Mouse (Mus musculus): Measurements from ENCODE around the gene Lrrn4.
A peak's percentile ranks its signal among the peaks of the same experiment; 100 is the strongest.

The Lrrn4 gene

DNA sequence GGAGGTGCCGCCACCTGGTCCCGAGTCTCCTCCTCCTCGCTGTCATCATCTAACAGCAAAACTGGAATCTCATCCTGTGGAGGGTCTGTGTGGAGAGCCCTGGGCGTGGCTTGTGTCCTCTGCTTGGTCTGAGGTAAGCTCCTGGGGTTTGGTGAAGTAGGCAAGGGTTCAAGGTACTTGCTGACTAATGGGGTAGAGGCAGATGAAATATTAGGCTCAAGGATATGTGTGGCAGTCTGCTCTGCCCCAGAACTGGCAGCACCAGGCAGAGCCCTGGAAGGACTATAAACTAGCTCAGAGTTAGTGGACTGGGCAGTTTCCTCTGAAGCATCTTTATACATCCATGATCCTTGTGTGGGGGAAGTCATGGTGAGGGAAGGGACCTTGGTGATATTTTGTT, 10.4 kb downstream of the Lrrn4 start:
- no peak for DNase-seq (ENCODE audit: low read depth, low spot score)

DNA sequence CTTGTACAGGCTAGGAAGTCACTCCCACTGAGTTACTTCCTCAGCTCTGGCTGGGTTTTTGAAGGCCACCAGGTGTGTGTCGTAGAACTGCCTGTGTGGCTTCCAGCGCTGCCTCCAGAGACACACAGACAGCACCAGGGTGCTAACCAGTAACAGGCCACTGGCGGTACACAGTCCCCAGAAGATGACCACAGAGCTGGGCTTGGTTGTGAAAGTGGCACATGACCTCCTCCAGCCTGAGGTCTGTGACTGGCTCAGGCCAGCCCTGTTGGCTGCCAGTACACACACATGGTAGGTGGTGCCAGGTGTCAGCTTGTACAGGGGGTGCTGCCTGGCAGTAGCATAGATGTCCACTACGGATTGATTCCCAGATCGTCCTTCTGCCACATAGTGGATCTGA, 11.0 kb downstream of the Lrrn4 start:
- DNase-seq (ENCODE audit: low read depth, low spot score): no peak

DNA sequence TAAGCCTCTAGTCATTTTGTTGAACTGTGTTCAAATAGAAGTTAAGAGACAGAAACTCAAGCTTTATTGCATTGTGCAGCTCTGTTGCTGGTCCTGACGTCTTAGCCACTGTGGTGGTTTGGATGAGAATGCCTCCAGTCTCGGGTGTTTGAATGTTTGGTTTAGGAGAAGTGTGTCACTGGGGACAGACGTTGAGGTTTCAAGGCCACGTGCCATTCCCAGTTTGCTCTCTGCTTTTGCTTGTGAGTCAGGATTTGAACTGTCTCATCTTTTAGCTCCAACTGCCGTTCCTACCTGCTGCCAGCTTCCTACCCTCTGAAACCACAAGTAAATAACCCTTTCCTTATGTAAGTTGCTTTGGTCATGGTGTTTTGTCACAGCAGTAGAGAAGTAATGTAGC, 13.2 kb downstream of the Lrrn4 start:
- no peak for DNase-seq (ENCODE audit: low read depth, low spot score)

DNA sequence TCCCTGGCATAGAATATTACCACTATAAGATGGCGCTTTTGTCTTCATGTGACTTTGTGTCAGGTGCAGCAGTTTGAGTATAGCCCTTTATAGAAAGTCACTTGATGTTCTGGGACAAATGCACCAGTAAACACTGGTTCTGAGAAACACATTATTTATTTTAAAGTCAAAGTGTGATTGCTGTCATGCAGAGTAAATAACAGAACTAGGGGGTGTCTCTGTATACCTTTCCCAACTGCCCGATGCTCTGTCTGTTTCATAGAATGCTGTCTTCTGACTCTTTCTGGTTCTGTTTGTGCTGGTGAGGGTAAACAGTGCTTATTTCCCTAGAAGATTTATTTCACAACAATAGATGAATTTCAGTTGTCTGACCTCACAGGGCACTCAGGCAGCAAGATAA, 17.4 kb downstream of the Lrrn4 start:
- no peak for DNase-seq (ENCODE audit: low read depth, low spot score)

DNA sequence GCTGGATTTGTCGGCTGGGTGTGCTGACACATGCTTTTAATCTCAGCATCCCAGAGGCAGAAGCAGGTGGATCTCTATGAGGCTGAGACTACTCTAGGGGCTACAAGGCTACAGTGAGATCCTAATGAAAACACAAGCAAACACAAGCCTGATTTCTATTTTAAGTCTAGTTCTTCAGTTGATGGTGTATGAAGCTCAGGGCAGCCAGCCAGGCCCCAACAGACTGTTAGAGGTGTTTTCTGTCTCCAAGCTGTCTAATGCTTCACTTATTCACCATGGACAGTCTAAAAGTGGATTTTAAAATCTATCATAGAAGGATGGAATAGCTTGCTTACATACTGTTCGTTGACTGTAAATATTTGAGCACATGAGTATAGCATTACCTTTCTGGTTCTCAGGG, 19.2 kb downstream of the Lrrn4 start:
- DNase-seq (ENCODE audit: low read depth, low spot score): no peak

DNA sequence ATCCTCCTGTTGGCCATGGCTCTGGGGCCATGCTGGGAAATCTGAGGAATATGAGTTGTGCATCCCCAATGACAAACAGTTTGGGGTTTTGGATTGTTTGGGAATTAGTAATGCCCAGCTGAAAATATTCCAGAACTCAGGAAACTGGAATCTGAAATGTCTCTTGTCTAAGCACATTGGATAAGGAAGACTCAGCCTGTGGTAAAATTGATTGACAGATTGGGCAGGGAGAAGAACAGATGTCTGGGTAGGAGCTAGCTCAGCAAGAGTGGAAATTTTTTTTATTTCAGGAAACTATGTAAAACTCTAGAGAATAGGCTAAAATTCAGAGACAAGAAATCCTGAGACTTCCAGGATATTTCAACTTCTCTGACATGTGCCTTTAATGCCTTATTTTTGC, 20.3 kb downstream of the Lrrn4 start:
- no peak for DNase-seq (ENCODE audit: low read depth, low spot score)

DNA sequence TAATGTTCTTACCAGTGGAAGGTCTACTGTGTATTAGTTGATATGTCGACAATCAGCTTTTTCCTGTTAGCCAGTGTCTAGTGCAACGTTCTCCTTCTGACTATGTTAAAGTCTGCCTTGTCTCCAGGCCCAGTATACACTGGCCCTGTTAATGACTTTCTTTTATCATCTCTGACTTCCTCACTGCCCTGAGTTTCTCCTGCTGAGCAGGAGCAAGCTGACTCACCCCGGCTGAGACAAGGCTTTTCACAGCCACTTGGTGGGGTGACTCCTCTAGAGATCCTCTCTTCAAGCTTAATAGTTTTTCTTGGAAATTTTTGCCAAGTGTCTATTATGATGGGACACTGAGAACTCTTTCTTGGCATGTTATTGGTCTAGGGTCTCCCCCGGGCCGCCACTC, 24.4 kb downstream of the Lrrn4 start:
- DNase-seq (ENCODE audit: low read depth, low spot score): no peak

DNA sequence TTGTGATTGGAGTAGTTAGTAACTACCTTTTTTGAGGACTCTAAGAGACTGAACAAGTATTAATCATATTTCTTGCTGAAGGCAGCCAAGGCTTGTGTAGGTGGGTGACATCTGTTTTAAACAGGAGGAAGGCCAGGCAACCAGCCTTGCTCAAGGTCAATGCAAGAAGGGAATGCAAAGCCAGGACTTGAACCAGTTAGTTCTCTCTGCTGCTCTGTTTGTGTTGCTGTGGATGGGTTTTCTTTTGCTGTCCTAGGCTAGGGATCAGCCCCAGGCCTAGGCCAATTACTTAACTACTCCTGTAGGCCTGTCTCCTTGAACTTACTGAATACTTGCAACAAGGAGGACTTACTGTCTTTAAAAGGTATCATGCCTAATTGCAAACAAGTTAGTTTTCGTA, 27.6 kb downstream of the Lrrn4 start:
- no peak for DNase-seq (ENCODE audit: low read depth, low spot score)

DNA sequence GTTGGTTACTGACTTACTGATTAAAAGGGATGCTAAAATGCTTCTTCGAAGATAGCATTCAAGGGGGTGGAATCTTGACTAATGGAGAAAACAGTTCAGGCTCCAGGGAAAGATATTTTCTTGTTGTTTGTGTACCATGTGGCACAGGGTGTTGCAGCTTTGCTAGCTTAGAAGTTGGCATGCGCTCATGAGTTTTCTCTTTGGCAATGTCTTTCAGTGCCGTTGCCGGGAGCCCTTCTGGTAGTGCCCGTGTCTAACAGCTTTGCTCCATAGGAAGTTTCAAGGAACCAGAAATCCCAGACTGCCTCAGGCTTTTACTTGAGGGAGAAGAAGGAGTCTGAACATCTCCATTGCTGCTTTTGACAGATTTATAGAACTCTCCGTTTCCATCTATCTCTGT, 31.6 kb downstream of the Lrrn4 start:
- DNase-seq (ENCODE audit: low read depth, low spot score): no peak

DNA sequence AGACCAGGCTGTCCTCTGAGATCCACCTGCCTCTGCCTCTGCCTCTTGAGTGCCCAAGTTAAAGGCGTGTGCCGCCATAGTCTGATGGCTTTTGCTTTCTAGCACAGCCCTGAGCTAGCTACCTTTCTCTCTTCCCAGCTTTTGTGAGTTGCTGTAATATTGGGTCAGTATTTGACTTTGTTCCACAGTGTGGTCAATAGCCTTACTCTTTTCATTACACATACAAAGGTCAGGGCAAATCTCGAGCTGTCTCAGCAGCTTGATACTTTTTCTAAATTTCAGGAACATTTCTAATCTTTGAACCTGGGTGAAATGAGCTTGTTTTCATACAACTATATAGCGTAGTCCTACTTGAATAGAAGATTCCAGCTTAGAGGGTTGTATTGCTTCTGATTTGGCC, 32.3 kb downstream of the Lrrn4 start:
- DNase-seq (ENCODE audit: low read depth, low spot score): no peak

DNA sequence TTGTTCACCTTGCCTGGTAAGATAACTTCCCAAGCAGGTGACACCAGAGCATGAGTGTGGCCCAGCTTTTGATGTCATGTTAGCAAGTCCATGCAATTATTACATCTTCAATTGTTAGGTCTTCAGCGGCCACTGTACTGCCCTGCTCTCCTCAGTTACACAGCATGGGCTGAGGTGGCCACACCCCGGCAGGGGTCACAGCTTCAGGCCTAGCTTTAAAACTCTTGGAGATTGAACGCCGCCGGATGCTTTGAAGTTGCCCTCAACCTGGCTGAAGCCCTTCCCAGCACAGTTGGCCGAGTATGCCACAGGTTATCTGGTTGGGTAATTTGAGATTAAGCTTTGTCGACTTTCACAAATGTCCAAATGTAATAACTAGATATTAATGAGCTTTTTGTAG, 33.1 kb downstream of the Lrrn4 start:
- DNase-seq (ENCODE audit: low read depth, low spot score): no peak

DNA sequence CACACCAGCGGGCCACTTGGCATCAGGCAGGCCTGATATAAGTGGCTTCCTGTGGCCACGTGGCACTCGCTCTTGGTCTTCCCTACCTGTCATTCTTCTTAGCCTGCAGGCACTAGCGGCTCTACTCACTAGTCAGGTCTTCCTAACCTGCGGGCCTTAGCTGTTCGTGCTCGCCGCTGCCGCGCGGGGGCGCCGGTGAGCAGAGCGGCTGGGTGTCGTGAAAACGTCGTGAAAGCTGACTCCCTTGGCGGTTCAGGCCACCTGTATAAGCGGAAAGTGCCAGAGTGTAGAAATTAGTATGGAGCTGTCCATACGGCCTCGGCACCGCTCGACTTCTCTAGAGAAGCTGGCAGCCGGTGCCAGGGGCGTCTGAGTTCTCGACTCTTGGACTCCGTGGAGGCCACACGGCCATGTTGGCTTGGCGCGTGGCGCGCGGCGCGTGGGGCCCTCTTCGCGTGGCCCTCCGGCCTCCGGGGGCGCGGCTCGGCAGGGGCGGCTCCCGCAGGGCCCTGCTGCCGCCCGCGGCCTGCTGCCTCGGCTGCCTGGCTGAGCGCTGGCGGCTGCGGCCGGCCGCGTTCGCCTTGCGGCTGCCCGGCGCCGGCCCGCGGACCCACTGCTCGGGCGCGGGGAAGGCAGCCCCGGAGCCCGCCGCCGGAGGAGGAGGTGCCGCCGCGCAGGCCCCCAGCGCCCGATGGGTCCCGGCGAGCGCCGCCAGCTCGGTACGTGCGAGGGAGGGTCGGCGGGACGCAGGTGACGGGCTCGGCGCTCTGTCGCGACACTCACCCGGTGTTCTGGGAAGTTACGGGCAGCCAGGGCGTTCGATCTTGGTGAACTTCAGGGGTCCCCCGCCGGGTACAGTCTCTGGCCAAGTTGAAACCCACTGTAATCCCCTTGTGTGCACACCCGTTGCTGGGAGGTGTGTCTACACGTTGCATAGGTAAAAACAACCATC, 34.0 kb downstream of the Lrrn4 start, which contains the start of gene Crls1:
Gene Crls1, plus strand, starts transcription at position 260 of the 952 bp plus-strand sequence.
- peak; percentile 92 for DNase-seq (ENCODE audit: low read depth, low spot score)

DNA sequence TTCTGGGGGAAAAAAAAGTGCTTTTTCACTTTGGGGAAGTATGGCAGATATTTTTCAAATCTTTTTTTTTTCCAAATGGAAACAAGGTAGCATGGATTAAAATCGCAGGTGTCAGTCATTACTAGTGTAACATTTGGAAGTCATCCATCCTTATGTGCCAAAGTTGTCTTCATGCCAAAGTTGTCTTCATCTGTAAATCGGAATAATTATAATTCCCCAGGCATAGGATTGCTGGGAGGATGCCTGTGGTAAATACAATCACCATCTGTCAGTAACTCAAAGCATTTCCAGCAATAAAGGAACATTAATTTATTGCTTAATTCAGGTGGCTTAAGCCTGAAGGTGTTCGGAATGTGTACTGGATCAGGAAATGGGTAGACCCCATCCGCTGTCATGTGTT, 39.6 kb downstream of the Lrrn4 start:
- no peak for DNase-seq (ENCODE audit: low read depth, low spot score)

All from retina, adult 2 months (tissue).